Mouse (Mus musculus) MEL (cell line): Measurements from ENCODE around the gene Nfe2l2. TPM values are rescaled to one million over a fixed set of nuclear protein-coding genes. Genes with fewer than 3 reads are reported as not detected.

ENCODE experiments used
- DNase-seq: peaks from one replicate; pipeline ENCODE4 v3.0.0; 2011; ENCODE audit warnings: low read depth, low spot score
- H3K27ac ChIP-seq: 2 replicates; pipeline ENCODE4 v1.5.1; 2012; ENCODE audit warnings: low read depth, mild to moderate bottlenecking, control low read depth, low read length, moderate library complexity; ENCODE audit not compliant: control insufficient read depth
- H3K27me3 ChIP-seq, 2 experiments: fragments of 150-350 bp in 1 of 2; sonication (generic) in 1 of 2; 2 replicates each; pipeline ENCODE4 v1.6.1; 2012; ENCODE audit warnings: low read length in 2 of 2, mild to moderate bottlenecking in 2 of 2, improper control_type of control experiment in 1 of 2, moderate library complexity in 1 of 2; ENCODE audit not compliant: insufficient read depth in 2 of 2, control insufficient read depth in 1 of 2
- H3K36me3 ChIP-seq, 2 experiments: 2 replicates each; pipeline ENCODE4 v1.6.1; 2012 to 2014; ENCODE audit warnings: low read length in 2 of 2, improper control_type of control experiment in 1 of 2, inconsistent platforms in 1 of 2, mild to moderate bottlenecking in 1 of 2; ENCODE audit not compliant: insufficient read depth in 2 of 2, control insufficient read depth in 1 of 2
- H3K4me1 ChIP-seq, 2 experiments: fragments of 150-350 bp in 1 of 2; sonication (generic) in 1 of 2; 2 replicates each; pipeline ENCODE4 v1.6.1; 2012; ENCODE audit warnings: low read length in 2 of 2, improper control_type of control experiment in 1 of 2, mild to moderate bottlenecking in 1 of 2; ENCODE audit not compliant: insufficient read depth in 2 of 2, control insufficient read depth in 1 of 2
- H3K4me3 ChIP-seq, 2 experiments: fragments of 150-350 bp in 1 of 2; sonication (generic) in 1 of 2; 2 replicates each; pipeline ENCODE4 v1.5.1; 2012; ENCODE audit warnings: low read depth in 2 of 2, low read length in 2 of 2, mild to moderate bottlenecking in 2 of 2, moderate library complexity in 2 of 2, control low read depth in 1 of 2, improper control_type of control experiment in 1 of 2; ENCODE audit not compliant: control insufficient read depth in 1 of 2, insufficient read depth in 1 of 2
- H3K79me2 ChIP-seq: 2 replicates; pipeline ENCODE4 v1.6.1; 2012; ENCODE audit warnings: mild to moderate bottlenecking, low read length, moderate library complexity; ENCODE audit not compliant: control insufficient read depth, poor library complexity, insufficient read depth
- H3K9ac ChIP-seq: 2 replicates; pipeline ENCODE4 v1.6.1; 2012; ENCODE audit warnings: low read depth, mild to moderate bottlenecking, control low read depth, low read length, moderate library complexity; ENCODE audit not compliant: control insufficient read depth, poor library complexity, severe bottlenecking
- H3K9me3 ChIP-seq: fragments of 150-350 bp; sonication (generic); replicated peaks from 2 replicates; pipeline ENCODE4 v1.6.1; 2012; ENCODE audit warnings: mild to moderate bottlenecking, low read length, improper control_type of control experiment, moderate library complexity; ENCODE audit not compliant: insufficient read depth
- CHD1 ChIP-seq: IDR thresholded peaks from 2 replicates; pipeline ENCODE4 v1.6.1; 2012; ENCODE audit warnings: low read depth, mild to moderate bottlenecking, inconsistent platforms, low read length, improper control_type of control experiment
- CHD2 ChIP-seq: IDR thresholded peaks from 2 replicates; pipeline ENCODE4 v1.6.1; 2011; ENCODE audit warnings: low read length, improper control_type of control experiment
- CTCF ChIP-seq, 3 experiments: IDR thresholded peaks in 2 of 3; conservative IDR thresholded peaks in 1 of 3; 2 replicates each; pipeline ENCODE4 v1.5.1; 2011 to 2012; ENCODE audit warnings: low read length in 3 of 3, low read depth in 2 of 3, mild to moderate bottlenecking in 2 of 3, improper control_type of control experiment in 1 of 3, inconsistent platforms in 1 of 3, mixed read lengths in 1 of 3, moderate library complexity in 1 of 3; ENCODE audit not compliant: control insufficient read depth in 1 of 3, insufficient read depth in 1 of 3, poor library complexity in 1 of 3, severe bottlenecking in 1 of 3
- E2F4 ChIP-seq: IDR thresholded peaks from 2 replicates; pipeline ENCODE4 v1.6.1; 2011; ENCODE audit warnings: low read depth, low read length, improper control_type of control experiment, borderline replicate concordance
- ELF1 ChIP-seq: IDR thresholded peaks from 2 replicates; pipeline ENCODE4 v1.6.1; 2014; ENCODE audit warnings: low read depth, mild to moderate bottlenecking, inconsistent platforms, low read length, improper control_type of control experiment, moderate library complexity
- ETS1 ChIP-seq: IDR thresholded peaks from 2 replicates; pipeline ENCODE4 v1.6.1; 2012; ENCODE audit warnings: low read depth, mild to moderate bottlenecking, inconsistent platforms, low read length, improper control_type of control experiment, moderate library complexity
- GABPA ChIP-seq: IDR thresholded peaks from 2 replicates; pipeline ENCODE4 v1.6.1; 2012; ENCODE audit warnings: low read depth, mild to moderate bottlenecking, inconsistent platforms, low read length, improper control_type of control experiment, moderate library complexity
- HCFC1 ChIP-seq: IDR thresholded peaks from 2 replicates; pipeline ENCODE4 v1.6.1; 2012; ENCODE audit warnings: low read depth, mild to moderate bottlenecking, inconsistent platforms, low read length, improper control_type of control experiment, moderate library complexity
- JUND ChIP-seq: IDR thresholded peaks from 2 replicates; pipeline ENCODE4 v1.6.1; 2011; ENCODE audit warnings: low read depth, mild to moderate bottlenecking, improper control_type of control experiment, low read length
- MAFK ChIP-seq: IDR thresholded peaks from 2 replicates; pipeline ENCODE4 v1.6.1; 2011; ENCODE audit warnings: low read depth, mild to moderate bottlenecking, low read length, improper control_type of control experiment, borderline replicate concordance
- MAX ChIP-seq: IDR thresholded peaks from 2 replicates; pipeline ENCODE4 v1.6.1; 2011; ENCODE audit warnings: low read length, improper control_type of control experiment
- MEF2A ChIP-seq: IDR thresholded peaks from 2 replicates; pipeline ENCODE4 v1.6.1; 2014; ENCODE audit warnings: low read depth, mild to moderate bottlenecking, inconsistent platforms, low read length, improper control_type of control experiment; ENCODE audit not compliant: poor library complexity, insufficient replicate concordance, severe bottlenecking; ENCODE audit errors: extremely low read depth
- MXI1 ChIP-seq: IDR thresholded peaks from 2 replicates; pipeline ENCODE4 v1.6.1; 2011; ENCODE audit warnings: mild to moderate bottlenecking, low read depth, low read length, improper control_type of control experiment
- MYB ChIP-seq: IDR thresholded peaks from 2 replicates; pipeline ENCODE4 v1.6.1; 2011; ENCODE audit warnings: mild to moderate bottlenecking, low read depth, low read length, improper control_type of control experiment
- MYC ChIP-seq: IDR thresholded peaks from 2 replicates; pipeline ENCODE4 v1.6.1; 2011; ENCODE audit warnings: low read depth, mild to moderate bottlenecking, low read length, improper control_type of control experiment, moderate library complexity
- NELFE ChIP-seq: IDR thresholded peaks from 2 replicates; pipeline ENCODE4 v1.6.1; 2011; ENCODE audit warnings: low read depth, low read length, improper control_type of control experiment
- NRF1 ChIP-seq: IDR thresholded peaks from 2 replicates; pipeline ENCODE4 v1.6.1; 2014; ENCODE audit warnings: low read depth, mild to moderate bottlenecking, inconsistent platforms, low read length, improper control_type of control experiment, moderate library complexity; ENCODE audit not compliant: poor library complexity, insufficient read depth, severe bottlenecking
- POLR2A ChIP-seq, 2 experiments: IDR thresholded peaks; 2 replicates each; pipeline ENCODE4 v1.6.1; 2011 to 2012; ENCODE audit warnings: low read length in 2 of 2, mild to moderate bottlenecking in 2 of 2, control low read depth in 1 of 2, improper control_type of control experiment in 1 of 2, low read depth in 1 of 2, moderate library complexity in 1 of 2; ENCODE audit not compliant: control insufficient read depth in 1 of 2, insufficient read depth in 1 of 2, poor library complexity in 1 of 2
- POLR2AphosphoS2 ChIP-seq: IDR thresholded peaks from 2 replicates; pipeline ENCODE4 v1.6.1; 2011; ENCODE audit warnings: low read length, improper control_type of control experiment
- POLR2AphosphoS5 ChIP-seq: IDR thresholded peaks from 2 replicates; pipeline ENCODE4 v1.6.1; 2012; ENCODE audit warnings: low read depth, borderline replicate concordance, mild to moderate bottlenecking, inconsistent platforms, low read length, moderate library complexity, mixed read lengths
- RAD21 ChIP-seq: IDR thresholded peaks from 2 replicates; pipeline ENCODE4 v1.6.1; 2011; ENCODE audit warnings: mild to moderate bottlenecking, low read depth, low read length, improper control_type of control experiment
- RCOR1 ChIP-seq: IDR thresholded peaks from 2 replicates; pipeline ENCODE4 v1.6.1; 2012; ENCODE audit warnings: low read depth, mild to moderate bottlenecking, inconsistent platforms, low read length, improper control_type of control experiment
- SIN3A ChIP-seq: IDR thresholded peaks from 2 replicates; pipeline ENCODE4 v1.6.1; 2012; ENCODE audit warnings: low read length, improper control_type of control experiment, inconsistent platforms
- SMC3 ChIP-seq: IDR thresholded peaks from 2 replicates; pipeline ENCODE4 v1.6.1; 2011; ENCODE audit warnings: low read depth, low read length, improper control_type of control experiment
- USF1 ChIP-seq: IDR thresholded peaks from 2 replicates; pipeline ENCODE4 v1.6.1; 2014; ENCODE audit warnings: low read depth, mild to moderate bottlenecking, inconsistent platforms, low read length, improper control_type of control experiment, moderate library complexity
- USF2 ChIP-seq, 2 experiments: IDR thresholded peaks; 2 replicates each; pipeline ENCODE4 v1.6.1; 2011 to 2012; ENCODE audit warnings: improper control_type of control experiment in 2 of 2, low read length in 2 of 2, borderline replicate concordance in 1 of 2, inconsistent platforms in 1 of 2, low read depth in 1 of 2, mild to moderate bottlenecking in 1 of 2; ENCODE audit not compliant: insufficient read depth in 1 of 2
- ZC3H11A ChIP-seq: IDR thresholded peaks from 2 replicates; pipeline ENCODE4 v1.6.1; 2012; ENCODE audit warnings: low read depth, mild to moderate bottlenecking, inconsistent platforms, low read length, improper control_type of control experiment
- ZNF384 ChIP-seq: IDR thresholded peaks from 2 replicates; pipeline ENCODE4 v1.6.1; 2012; ENCODE audit warnings: low read depth, mild to moderate bottlenecking, inconsistent platforms, low read length, improper control_type of control experiment
- polyA plus RNA-seq, 2 experiments: library from polyadenylated mRNA; stranded (reverse) in 1 of 2; unstranded in 1 of 2; fragments of >175 nt in 1 of 2; fragments of >200 nt in 1 of 2; gene quantifications; 2 replicates each; pipeline versions ENCODE4 v1.2.1 to v1.2.4; 2012; ENCODE audit warnings: low replicate concordance in 2 of 2, low read depth in 1 of 2; ENCODE audit not compliant: insufficient read length in 2 of 2, insufficient read depth in 1 of 2, missing spikeins in 1 of 2
- total RNA-seq: library from RNA; depleted of rRNA; stranded (reverse); fragments of 300-350 nt; gene quantifications from 2 replicates; pipeline ENCODE4 v1.2.3, GENCODE M21; 2012

The Nfe2l2 gene
- total and polyA plus RNA-seq, 3 experiments = 42.1 to 59.1 TPM; not detected in 1

DNA sequence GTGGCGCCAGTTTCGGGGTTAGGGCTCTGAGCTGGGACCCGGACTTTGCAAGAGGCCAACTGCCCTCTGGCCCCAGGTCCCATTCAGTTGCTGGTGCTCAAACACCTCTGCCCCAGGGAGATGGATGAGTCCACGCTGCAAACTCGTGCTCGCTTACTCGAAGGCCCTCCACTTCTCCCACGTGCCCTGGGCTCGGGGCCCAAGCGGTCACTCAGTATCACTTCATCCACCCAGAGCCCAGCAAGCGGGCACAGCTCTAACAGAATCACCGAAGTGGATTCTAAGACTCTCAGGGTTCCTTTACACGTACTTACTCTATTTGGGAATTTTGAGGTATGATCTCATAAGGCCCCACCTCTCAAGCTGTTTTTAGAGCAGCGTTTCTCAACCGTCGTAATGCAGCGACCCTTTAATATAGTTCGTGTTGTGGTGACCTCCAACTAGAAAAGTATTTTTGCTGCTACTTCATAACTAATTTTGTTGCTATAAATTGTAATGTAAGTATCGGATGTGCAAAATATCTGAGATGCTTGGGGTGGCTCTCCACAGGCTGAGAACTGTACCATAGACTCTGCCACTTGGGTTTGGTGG is 816 bp upstream of the Nfe2l2 start:
- peaks cover 8 to 20% of the 10 kb centered on the region in 2 experiments for H3K4me1 ChIP-seq
- TF ChIP-seq MAFK (no peak; the same call in 1 of the 2 replicates), POLR2AphosphoS5 (no peak), POLR2AphosphoS2 (no peak), NELFE (no peak), USF1 (peak; percentile 30; the same call in 1 of the 2 replicates), MXI1 (peak; percentile 83), MYB (no peak), MAX (peak; percentile 93), JUND (no peak), ZNF384 (no peak), HCFC1 (no peak), ELF1 (no peak), MYC (peak; percentile 77), RAD21 (no peak), E2F4 (peak; percentile 32; the same call in 1 of the 2 replicates)

DNA sequence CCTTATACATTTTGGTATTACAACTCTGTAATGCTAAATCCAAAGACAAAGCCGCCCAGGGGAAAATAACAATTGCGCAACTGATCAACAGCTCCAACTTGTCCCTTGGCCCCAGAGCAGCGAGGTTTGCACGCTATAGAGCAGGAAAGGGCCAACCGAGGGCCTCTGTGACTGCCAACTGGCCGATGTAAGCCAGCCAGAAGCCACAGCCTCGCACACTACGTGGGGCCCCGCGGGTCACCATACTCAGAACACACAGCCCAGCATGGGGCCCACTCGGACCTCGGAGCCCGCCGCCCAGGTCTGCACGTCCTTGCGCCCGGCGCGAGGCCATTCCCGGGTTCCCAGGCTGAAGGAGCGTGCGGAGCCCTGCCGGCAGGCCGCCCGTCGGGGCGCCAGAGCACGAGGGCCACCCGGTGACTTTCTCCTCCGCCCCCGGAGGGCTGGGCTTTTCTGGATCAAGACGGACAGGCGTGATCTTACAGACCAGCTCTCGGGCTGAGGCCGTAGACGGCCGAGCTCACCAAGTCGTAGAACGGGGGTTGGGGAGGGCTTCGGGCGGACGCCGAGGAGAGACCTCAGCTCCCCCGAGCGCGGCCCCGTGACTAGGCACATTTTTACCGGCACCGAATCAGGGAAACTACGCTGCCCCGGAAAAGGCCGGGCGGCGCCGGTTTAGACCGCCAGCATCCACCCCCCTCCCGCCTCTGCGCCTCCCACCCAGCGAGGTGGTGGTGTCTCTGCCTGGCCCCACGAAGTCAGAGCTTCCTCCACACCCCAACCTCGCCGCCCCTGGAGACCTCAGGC is 863 bp downstream of the Nfe2l2 start:
- DNase-seq = peak; percentile 93
- no peak for TF ChIP-seq RCOR1
- no peak for TF ChIP-seq POLR2AphosphoS5
- TF ChIP-seq JUND = no peak
- TF ChIP-seq POLR2AphosphoS2 = no peak
- no peak for TF ChIP-seq USF2 (IDR thresholded peaks at IDR 0.05; ENCODE audit: borderline replicate concordance in 1 of 2, insufficient read depth in 1 of 2, low read depth in 1 of 2, low read length in 2 of 2)
- no peak for TF ChIP-seq CHD1
- no peak for TF ChIP-seq SMC3
- TF ChIP-seq GABPA = no peak
- peak; percentile 93 for TF ChIP-seq SIN3A
- no peak for TF ChIP-seq ELF1
- TF ChIP-seq USF1 = no peak
- TF ChIP-seq CHD2 = no peak
- TF ChIP-seq ETS1 = peak; percentile 47; the same call in 1 of the 2 replicates
- no peak for TF ChIP-seq RAD21
- TF ChIP-seq ZC3H11A = no peak
- no peak for TF ChIP-seq NRF1
- TF ChIP-seq MEF2A = no peak
- no peak for TF ChIP-seq MAFK
- TF ChIP-seq CTCF (IDR thresholded peaks at IDR 0.05 in 2 of 3, conservative IDR thresholded peaks at IDR 0.05 in 1 of 3; ENCODE audit: control insufficient read depth in 1 of 3, insufficient read depth in 1 of 3, low read depth in 2 of 3, low read length in 3 of 3, poor library complexity in 1 of 3, severe bottlenecking in 1 of 3) = no peak
- peak in 1 of 2 experiments; percentile 45; a peak in 1 of 4 replicates for TF ChIP-seq POLR2A (IDR thresholded peaks at IDR 0.05; ENCODE audit: control insufficient read depth in 1 of 2, insufficient read depth in 1 of 2, low read depth in 1 of 2, low read length in 2 of 2, poor library complexity in 1 of 2)
- TF ChIP-seq MXI1 = peak; percentile 90

More for the DNA sequence above, 816 bp upstream of the Nfe2l2 start:
- DNase-seq = no peak
- Histone ChIP-seq H3K36me3 (peaks cover 9 to 28% of the 10 kb centered on the region in 2 experiments; a peak in 3 of 4 replicates), H3K9me3 (no peaks in the 10 kb centered on the region), H3K9ac (peak overlapping the region; percentile 67), H3K4me3 (peak overlapping the region; percentile 42 to 48), H3K27ac (peak overlapping the region; percentile 89), H3K27me3 (no peaks in the 10 kb centered on the region), H3K79me2 (peaks cover 43% of the 10 kb centered on the region)

More for the DNA sequence above, 863 bp downstream of the Nfe2l2 start:
- Histone ChIP-seq H3K79me2 (peaks cover 58% of the 10 kb centered on the region), H3K9ac (peak overlapping the region; percentile 97), H3K27ac (peak overlapping the region; percentile 92), H3K9me3 (no peaks in the 10 kb centered on the region), H3K4me1 (peaks cover 10 to 28% of the 10 kb centered on the region in 2 experiments), H3K36me3 (peaks cover 12 to 42% of the 10 kb centered on the region in 2 experiments), H3K4me3 (peak overlapping the region; percentile 84 to 91), H3K27me3 (no peaks in the 10 kb centered on the region)
